Mouse (Mus musculus) cortical plate, adult 2 months (tissue): ENCODE data around the gene Vmn1r197. TPM values are rescaled to one million over a fixed set of nuclear protein-coding genes. Genes with fewer than 3 reads are reported as not detected.
"Not testable (repeated sequence)": the region's sequence is repeated elsewhere in the genome, so short reads cannot be mapped to it uniquely, and the experiment has no call there.

Source experiments
- H3K27ac ChIP-seq: fragments of 200-500 bp; 2 replicates; pipeline ENCODE4 v1.5.1; 2012; ENCODE audit warnings: low read length, control low read depth, inconsistent platforms; ENCODE audit not compliant: insufficient read depth
- H3K4me1 ChIP-seq: fragments of 200-500 bp; 2 replicates; pipeline ENCODE4 v1.6.1; 2011; ENCODE audit warnings: low read length; ENCODE audit not compliant: control insufficient read depth, insufficient read depth
- H3K4me3 ChIP-seq: fragments of 200-500 bp; 2 replicates; pipeline ENCODE4 v1.5.1; 2011; ENCODE audit warnings: mild to moderate bottlenecking, low read length, control low read depth; ENCODE audit not compliant: insufficient read depth
- CTCF ChIP-seq: fragments of 200-500 bp; IDR thresholded peaks from 2 replicates; pipeline ENCODE4 v1.5.1; 2011; ENCODE audit warnings: mild to moderate bottlenecking, control low read depth, low read length; ENCODE audit not compliant: insufficient read depth; ENCODE audit errors: extremely low read depth
- POLR2A ChIP-seq: fragments of 200-500 bp; IDR thresholded peaks from 2 replicates; pipeline ENCODE4 v1.6.1; 2011; ENCODE audit warnings: mild to moderate bottlenecking, low read length, control low read depth; ENCODE audit not compliant: insufficient read depth; ENCODE audit errors: extremely low read depth
- polyA plus RNA-seq: library from polyadenylated mRNA; depleted of rRNA; stranded (reverse); fragments of >200 nt; gene quantifications from 2 replicates; pipeline ENCODE4 v1.2.3, GENCODE M21; 2012; rRNA removed

The Vmn1r197 gene
- not detected in 2 replicates for polyA plus RNA-seq

DNA sequence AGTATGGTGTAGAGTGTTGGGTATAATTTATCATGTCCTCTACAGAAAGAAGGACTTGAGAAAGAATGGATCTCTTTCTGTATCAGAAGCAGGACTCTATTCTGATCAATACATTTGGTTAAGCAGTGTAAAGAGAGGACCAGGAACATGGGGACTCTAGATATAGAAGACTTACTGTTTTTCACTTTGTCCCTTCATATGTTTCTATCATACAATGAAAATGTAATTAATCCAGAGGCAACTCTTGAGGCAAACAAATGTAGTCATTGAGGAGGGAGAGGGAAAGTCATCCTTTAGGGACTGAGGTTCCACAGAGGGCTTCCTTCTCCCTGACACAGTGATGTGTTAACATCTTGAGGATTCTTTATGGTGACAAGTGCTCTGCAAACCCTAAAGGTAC is at the start of gene Vmn1r197:
Gene Vmn1r197, plus strand, starts transcription at position 301 of the 400 bp plus-strand sequence.
- TF ChIP-seq POLR2A (no peak), CTCF (no peak)
- H3K4me3 ChIP-seq: no peak within 1 kb of the TSS
- no peaks in the 10 kb centered on the region for H3K4me1 ChIP-seq
- H3K27ac ChIP-seq: no peak within 1 kb of the TSS

GRCm38 (mm10) chr13:22284578-22284977 is 39.8 kb upstream of the Vmn1r197 start:
- TF ChIP-seq CTCF (no peak), POLR2A (no peak)
- Histone ChIP-seq H3K27ac (no peak overlapping the region), H3K4me3 (no peak overlapping the region), H3K4me1 (no peaks in the 10 kb centered on the region)

GRCm38 (mm10) chr13:22289620-22290019 is 34.8 kb upstream of the Vmn1r197 start, which contains the start of gene Vmn1r196:
Gene Vmn1r196, plus strand, starts transcription at chr13:22289920.
- H3K27ac ChIP-seq: no peak within 1 kb of the TSS
- TF ChIP-seq CTCF (no peak), POLR2A (no peak)
- no peak within 1 kb of the TSS for H3K4me3 ChIP-seq
- H3K4me1 ChIP-seq: no peaks in the 10 kb centered on the region

DNA sequence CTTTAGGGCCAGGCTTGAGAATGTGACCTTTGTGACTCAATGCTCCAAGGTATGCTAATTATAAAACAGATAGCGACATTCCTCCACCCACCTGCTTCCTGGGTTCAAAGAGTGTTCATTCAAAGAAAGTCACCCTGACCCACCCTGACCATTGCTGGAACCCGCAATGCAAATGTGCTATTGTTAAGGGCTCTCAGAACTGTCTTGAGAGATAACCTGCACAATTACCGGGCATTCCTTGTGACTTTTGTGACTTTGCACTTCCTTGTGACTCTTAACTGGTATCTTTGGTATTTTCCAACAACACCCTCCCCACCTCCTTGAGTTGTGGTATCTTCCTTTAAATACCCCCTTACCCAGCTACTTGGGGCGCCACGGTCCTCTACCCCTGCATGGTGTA is 16.3 kb upstream of the Vmn1r197 start:
- H3K4me3 ChIP-seq, H3K27ac ChIP-seq, H3K4me1 ChIP-seq: not testable (repeated sequence)

GRCm38 (mm10) chr13:22315361-22315760 is 9.0 kb upstream of the Vmn1r197 start:
- TF ChIP-seq POLR2A (no peak), CTCF (no peak)
- no peak overlapping the region for H3K4me3 ChIP-seq
- H3K27ac ChIP-seq: no peak overlapping the region
- H3K4me1 ChIP-seq: no peaks in the 10 kb centered on the region

DNA sequence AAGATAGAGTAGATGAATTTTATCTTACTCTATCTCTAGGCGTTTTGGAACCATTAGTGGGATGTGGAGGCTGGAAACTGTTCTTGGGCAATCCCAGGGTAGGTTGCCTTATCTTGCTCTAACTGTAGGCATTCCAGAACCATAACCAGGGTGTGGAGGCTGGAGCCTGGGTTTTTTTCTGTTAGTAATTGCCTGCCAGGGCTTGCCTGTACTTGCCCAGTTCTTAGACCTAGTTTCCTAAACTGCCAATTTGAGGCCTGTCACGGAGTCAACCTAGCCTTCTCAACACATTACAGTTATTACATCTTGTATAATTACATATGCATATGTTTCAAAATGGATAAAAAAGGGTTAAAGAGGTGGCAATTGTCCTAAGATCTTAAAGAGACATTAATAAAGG is 7.0 kb upstream of the Vmn1r197 start:
- H3K4me1 ChIP-seq: no peaks in the 10 kb centered on the region
- no peak overlapping the region for H3K27ac ChIP-seq

DNA sequence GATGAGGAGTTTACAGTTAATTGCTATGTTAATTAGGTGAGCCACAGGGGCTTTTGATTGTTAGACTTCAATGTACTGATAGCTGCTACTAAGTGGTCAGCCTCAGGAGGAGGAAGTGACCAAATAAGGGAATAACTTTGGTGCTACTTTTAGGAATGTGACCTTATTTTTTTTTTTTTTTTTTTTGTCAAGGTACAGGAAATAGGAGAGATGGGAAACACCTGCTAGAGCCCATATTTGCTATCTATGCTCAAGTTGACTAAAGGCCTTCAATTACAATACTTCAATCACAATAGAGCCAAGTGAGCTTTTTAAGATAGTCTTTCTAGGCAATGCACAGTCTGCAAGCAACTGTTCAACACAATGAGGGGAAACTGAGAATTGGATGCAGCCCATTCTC is 4.3 kb upstream of the Vmn1r197 start:
- TF ChIP-seq CTCF (no peak), POLR2A (no peak)
- Histone ChIP-seq H3K4me1 (no peaks in the 10 kb centered on the region), H3K27ac (no peak overlapping the region), H3K4me3 (no peak overlapping the region)

More for the DNA sequence above, 7.0 kb upstream of the Vmn1r197 start:
- no peak for TF ChIP-seq CTCF
- no peak for TF ChIP-seq POLR2A
- H3K4me3 ChIP-seq: no peak overlapping the region

DNA sequence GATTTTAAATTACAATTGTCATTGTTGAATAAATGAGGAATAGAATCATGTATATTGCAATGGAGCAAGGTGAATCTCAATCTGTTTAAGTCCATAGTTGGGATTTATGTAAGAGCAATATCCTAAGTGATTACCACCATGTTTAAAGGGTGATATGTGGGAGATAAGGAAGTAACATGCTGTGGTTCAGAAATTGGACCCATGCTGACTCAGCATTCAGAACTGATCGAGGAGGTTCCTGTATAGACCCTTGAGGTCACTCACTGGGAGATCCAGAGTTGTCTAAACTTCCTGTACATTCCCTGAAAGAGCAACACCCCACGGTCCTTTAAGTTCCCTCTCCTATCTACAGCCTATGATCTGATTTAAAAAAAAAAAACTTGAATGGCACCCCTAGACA is 8.9 kb downstream of the Vmn1r197 start:
- TF ChIP-seq CTCF (no peak), POLR2A (no peak)
- H3K27ac ChIP-seq: no peak overlapping the region
- no peak overlapping the region for H3K4me3 ChIP-seq
- no peaks in the 10 kb centered on the region for H3K4me1 ChIP-seq

- H3K27ac ChIP-seq: no peak overlapping the region
- no peaks in the 10 kb centered on the region for H3K4me1 ChIP-seq
- H3K4me3 ChIP-seq: no peak overlapping the region
- no peak for TF ChIP-seq POLR2A
- TF ChIP-seq CTCF: no peak
These were observed 11.2 kb downstream of the Vmn1r197 start for GRCm38 (mm10) chr13:22335565-22335964.

DNA sequence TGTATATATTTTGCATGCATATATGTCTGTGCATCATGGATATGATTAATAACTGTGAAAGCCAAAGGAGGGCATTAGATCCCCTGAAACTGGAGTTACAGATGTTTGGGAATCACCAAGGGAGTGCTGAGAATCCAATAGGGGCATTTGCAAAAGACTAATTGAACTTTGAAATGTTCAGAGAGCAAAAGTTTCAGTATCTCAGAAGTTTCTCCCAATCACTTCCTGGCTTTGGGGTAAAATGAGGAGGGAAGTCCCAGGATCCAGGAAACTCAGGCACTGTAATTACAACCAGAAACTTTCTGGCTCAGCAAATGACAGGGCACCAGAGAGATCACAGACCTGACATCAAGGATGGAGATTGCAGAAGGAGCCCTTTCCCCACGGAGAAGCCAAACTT is 25.7 kb downstream of the Vmn1r197 start, which contains the start of gene Vmn1r198:
Gene Vmn1r198, plus strand, starts transcription at position 301 of the 400 bp plus-strand sequence.
- TF ChIP-seq POLR2A (no peak), CTCF (no peak)
- Histone ChIP-seq H3K27ac (no peak within 1 kb of the TSS), H3K4me1 (no peaks in the 10 kb centered on the region), H3K4me3 (no peak within 1 kb of the TSS)
